Mouse (Mus musculus) cerebellum, adult 11-12 months (tissue): ENCODE data around the gene Sae1.
"Not testable (repeated sequence)": the region's sequence is repeated elsewhere in the genome, so short reads cannot be mapped to it uniquely, and the experiment has no call there.

ENCODE experiments used
- DNase-seq: peaks from one replicate; pipeline ENCODE4 v3.0.0; 2022

Gene Sae1

DNA sequence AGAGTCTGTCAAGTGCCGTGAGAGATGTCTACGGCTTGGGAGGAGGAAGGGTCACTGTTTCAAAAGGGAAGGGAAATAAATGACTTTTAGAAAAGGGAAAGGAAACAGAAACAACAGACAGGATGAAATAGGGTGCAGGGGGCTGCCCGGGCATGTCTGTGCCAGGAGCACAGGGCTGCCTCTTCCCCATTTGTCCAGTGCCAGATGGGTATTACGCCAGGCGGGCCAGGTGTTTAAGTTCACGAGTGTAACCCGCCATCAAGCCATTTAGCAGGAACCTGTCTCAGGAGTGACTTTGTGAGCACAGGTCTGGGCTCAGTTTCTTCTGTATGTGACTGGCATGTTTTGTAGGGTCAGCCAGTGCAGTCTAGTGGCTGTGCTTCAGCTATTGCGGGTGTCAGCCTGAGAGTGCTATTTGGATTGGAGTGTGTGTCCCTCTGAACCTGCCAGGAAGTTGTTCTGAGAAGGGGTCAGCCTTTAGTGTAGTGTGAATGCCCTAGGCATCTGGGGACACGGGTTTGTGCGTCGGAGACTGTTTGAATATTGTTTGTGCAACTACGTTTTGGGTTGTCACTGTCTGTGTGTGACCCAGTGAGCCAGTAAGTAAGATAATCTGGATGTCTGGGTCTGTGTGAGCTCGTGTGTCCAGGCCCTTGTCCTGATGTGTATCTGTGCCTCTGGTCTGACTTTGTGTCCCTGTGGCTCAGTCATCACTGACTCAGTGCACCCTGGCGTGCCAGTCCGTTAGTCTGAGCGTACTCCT lies 78.9 kb downstream of the Sae1 start:
- peak; percentile 62 for DNase-seq

DNA sequence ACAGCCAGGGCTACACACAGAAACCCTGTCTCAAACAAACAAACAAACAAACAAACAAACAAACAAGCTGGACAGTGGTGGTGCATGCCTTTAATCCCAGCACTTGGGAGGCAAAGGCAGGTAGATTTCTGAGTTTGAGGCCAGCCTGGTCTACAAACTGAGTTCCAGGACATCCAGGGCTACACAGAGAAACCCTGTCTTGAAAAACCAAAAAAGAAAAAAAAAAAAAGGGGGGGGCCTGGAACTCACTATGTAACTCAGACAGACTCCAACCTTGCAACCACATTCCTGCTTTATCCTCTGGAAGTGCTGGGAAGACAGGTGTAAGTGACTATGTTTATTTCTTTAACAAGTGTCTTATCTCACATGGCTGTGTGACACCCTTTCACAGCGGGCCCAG lies 79.5 kb downstream of the Sae1 start, which contains the start of gene Bbc3:
Bbc3 (plus strand) TSS at position 301 of the 400 bp plus-strand sequence.
- DNase-seq, result not testable (repeated sequence)

DNA sequence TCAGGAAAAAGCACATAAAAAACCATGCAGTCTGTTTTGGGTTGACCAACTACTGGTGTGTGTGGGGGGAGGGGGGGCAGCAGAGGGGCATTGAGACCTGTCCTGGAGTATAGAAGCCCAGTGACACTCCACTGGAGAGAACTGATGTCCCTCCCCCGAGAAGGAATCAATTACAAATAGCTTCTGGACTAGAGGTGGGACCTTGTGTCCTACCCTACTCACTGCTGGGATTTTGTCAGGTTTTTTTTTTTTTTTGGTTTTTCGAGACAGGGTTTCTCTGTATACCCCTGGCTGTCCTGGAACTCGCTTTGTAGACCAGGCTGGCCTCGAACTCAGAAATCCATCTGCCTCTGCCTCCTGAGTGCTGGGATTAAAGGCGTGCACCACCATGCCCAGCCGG lies 80.5 kb downstream of the Sae1 start:
- not testable (repeated sequence) for DNase-seq

DNA sequence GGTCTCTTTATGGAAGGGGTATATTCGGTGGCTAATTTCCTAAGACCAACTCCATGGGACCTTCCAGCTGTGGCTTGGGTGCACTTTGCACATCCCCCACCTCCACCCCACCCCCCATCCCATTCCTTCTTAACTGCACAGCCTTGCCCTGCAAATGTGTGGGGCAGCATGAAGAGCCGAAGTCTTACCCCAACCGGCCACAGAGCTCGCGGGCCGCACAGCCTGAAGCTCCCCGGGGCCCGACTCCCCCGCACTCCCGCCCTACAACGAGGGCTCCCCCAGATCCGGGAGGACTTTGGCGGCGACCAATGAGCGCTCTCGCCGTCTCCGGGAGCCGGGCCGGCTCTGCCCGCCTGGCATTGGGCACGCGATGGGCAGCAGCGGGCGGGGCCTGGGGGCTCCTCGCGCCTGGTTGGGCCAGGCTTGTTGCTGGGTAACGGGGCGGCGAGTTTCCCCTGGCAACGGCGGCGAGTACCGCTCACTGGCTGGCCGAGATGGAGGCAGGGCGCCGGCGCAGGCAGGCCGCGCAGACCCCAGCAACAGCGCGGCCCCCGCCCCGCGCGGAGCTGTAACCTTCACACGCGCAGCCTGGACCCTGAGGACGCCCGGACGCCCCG lies 88.1 kb downstream of the Sae1 start:
- DNase-seq, result peak; percentile 96

DNA sequence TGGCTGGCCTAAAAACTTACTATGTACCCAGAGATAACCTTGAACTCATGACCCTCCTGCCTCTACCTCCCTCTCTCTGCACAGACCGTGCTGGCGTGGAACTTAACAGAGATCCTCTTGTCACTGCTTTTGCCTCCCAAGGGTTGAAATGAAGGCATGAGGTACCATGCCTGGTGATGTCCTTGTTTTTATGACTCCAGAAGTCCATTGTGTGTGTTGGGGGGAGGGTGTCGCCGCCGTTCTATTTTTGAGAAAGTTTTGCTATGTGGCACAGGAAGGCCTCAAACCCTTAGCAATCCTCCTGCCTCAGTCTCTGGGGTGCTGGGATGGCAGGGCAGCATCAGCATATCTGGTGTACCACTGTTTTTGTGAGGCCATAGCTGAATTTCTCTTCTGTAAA lies 88.7 kb downstream of the Sae1 start:
- peak; percentile 51 for DNase-seq

DNA sequence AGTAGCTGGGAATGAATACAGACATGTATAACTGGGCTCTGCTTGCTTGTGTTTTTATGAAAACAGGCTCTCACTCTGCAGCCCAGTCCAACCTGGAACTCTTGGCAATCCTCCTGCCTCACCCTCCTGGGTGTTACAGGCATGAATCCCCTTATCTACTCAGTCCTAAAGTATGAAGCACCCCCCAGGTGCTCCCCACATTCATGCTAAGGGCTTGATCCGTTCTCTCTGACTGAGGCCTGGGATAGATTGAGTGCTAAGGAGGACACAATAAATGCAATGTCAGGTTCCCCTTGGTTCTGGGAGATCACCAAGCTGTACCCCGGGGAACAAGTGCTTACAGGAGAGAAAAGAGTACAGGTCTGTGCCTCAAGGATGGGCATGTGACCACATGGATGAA lies 90.0 kb downstream of the Sae1 start:
- peak; percentile 59 for DNase-seq

DNA sequence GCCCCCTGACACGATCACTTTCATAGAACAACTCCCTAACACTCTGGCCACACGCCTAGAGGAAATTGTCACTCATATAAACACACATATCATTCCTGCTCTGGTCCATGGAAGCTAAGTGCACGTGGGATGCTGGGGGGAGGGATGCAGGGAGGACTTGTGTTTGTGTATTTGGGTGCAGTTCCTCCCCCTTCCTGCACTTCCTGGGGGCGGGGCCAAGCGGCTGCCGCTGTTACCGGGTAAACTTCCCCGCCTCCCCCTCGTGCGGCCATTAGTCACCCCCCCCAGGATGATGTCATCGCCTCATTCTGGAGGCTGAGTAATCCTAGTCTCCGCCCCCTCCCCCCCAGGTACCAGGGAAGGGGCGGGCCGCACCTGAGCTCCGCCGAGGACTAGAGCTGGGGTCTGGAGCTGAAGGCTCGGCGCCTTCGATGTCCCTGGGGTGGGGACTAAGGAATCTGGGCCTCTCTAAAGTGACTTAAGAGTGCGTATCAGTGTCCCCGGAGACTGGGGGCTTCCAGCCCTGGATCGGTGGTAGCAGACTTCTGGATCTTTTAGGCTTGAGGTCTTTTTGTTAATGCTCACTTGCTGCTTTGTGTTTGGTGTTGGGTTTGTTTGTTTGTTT lies 90.7 kb downstream of the Sae1 start:
- peak; percentile 91 for DNase-seq

DNA sequence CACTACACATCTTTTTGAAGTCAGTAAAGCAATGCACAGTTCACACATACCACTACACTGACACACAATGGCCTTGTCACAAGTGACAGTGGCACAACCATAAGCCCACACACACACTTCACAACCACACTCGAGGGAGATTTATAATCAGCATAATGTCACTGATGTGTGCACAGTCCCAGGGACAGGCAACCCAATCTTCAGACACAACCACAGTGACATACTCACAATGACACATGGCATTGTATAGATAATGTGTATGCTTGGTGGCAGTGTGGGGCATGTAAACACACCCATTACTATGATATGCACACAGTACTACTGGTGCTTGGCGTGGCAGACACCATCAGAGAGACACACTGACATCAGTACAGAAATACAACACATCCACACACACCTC lies 91.5 kb downstream of the Sae1 start:
- DNase-seq, result peak; percentile 49

DNA sequence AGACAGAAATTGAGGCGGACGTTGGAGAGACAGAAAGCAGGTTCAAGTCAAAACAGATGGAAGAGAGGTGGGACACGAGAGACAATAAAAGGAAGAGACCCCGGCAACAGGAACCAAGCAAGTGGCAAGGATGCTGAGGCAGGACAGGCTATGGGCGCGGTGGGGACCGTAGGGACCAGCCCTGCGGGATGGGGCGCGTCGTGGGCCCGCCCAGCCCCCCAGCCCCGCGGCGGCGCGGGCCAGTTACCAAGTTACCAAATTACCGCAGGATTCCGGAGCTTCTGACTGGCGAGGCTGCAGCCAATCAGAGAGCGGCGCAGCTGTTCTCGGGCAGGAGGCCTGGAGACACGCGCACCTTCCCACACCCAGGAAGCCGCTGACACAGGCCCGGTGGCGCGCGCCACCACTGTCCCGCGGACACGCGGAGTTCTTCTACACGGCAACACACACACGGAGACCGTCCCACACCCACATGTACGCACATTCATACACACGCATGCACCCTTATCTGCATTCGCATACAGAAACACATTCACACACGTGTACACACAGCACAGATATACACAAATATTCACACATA lies 92.2 kb downstream of the Sae1 start:
- DNase-seq, result peak; percentile 88

DNA sequence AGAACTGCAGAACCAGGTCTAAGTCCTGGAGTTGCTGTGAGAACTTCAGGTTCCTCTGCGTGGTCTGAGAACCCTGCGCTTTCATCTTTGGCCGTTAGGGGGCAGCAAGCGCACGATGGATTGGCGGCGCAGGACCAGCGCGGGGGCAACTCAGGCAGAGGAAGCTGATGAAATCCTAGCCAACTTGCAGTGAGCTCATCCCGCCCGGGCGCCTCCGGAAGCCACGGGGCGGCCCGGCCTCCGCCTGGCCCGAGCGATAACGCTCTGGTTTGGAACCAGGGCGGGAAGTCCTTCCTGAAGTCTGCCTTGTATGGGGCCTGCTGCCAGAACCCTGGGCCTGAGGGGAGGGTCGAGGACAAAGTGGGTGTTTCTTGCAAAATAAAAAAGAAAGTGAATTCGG lies 92.8 kb downstream of the Sae1 start:
- peak; percentile 93 for DNase-seq

DNA sequence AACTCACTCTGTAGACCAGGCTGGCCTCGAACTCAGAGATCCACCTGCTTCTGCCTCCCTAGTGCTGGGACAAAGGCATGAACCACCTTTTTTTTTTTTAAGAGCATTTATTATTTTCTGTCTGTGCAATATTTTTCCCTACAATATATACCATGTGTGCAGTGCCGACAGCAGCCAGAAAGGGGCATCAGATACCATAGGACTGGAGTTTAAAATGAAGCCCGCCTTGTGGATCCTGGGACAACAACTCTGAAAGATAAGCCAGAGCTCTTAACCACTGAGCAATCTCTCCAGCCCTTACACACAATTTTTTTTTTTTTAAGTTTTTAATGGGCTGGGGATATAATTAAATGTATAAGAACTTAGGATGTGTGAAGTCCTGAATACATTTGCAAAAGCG lies 93.3 kb downstream of the Sae1 start:
- DNase-seq, result peak; percentile 54

DNA sequence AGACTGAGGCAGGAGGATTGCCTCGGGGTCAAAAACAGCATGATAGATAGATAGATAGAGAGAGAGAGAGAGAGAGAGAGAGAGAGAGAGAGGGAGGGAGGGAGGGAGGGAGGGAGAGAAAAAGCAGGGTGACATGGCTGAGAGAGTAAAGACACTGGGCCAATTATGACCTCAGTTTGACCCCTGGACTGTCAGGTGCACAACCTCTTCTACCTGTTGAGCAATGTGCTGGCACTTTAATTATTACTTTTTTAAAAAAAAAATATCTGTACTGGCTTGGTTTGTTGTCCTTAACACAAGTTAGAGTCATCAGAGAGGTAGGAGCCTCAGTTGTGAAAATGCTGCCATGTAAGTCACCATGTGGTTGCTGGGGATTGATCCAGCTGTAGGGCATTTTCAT lies 99.8 kb downstream of the Sae1 start:
- peak; percentile 19 for DNase-seq

DNA sequence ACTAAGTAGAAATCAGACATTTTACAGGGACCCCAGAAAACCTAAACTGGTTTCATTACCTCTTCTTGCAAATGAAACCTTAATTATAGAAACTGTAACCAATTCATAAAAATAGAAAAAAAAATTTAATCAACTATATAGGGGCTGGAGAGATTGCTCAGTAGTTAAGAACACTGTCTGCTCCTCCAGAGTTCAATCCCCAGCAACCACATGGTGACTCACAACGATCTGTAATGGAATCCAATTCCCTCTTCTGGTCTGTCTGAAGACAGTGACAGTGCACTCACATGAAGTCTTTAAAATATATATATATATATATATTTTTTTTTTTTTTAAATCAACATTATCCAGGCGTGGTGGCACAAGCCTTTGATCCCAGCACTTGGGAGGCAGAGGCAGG lies 100.6 kb downstream of the Sae1 start:
- peak; percentile 28 for DNase-seq

DNA sequence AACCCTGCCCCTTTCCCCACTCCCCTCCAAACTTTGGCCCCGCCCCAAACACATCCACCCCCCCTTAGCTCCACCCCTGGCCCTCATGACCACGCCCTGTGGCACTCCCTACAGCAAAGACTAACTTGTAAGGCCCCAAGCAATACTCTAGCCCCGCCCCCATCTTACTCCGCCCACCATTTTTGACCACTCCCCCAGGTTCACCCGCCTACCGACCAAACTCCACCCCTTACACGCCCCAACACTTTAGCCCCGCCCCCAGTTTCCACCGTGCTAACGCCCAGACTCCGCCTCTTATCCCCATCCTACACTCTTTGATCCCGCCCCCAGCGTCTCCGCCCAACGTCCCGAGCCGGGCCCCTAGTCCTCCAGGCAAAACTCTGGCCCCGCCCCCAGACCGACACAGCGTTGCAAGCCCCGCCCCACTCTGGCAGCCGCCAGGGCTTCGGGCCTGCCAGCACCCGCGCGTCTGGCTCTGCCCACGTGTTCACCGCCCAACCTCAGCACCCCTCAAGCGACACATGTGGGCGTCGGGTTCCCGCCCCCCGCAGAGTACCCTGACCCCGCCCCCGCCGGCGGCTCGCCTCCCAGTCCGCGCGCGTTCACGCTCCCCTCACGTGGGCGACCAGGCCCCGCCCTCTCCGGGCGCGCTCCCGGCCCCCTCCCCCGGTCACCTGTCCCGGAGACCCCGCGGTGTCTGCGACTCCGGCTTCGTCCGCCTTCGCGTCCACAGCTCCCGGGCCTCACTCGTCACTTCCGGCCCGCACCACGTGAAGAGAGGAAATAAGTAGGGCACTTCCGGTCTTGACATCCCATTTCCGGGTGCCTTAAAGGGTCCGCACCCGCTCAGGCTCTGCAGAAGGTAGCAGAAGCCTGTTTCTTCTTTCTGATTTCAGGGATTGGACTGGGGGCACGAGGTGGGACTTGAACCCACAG lies 101.3 kb downstream of the Sae1 start, which contains the start of gene Ccdc9:
Ccdc9 (minus strand) TSS at position 770 of the 936 bp plus-strand sequence.
- DNase-seq, result peak; percentile 98

DNA sequence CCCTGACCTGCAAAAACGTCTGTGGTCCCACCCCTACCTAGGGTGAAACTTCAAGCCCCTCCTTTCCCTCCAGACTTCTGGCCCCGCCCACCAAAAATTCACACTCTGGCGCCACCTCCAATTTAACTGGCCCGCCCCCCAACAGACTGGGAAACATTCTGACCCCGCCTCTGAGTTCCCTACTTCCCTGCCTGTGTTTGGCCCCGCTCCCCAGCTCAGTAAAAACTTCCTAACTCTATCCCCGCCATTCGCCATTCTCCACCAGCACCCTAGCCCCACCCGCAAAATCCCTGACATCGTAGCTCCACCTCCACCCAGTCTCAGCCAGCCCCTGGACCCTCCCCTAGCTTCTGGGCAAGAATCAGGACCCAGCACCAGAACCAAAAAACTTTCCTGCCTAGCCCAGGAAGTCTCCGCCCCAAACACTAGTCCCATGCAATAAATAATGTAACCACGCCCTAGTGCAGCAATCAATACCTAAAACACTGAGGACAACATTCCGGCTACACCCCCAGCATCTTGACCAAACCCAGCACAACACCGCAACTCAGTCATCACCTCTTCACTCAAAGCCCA lies 102.1 kb downstream of the Sae1 start:
- DNase-seq, result peak; percentile 82

DNA sequence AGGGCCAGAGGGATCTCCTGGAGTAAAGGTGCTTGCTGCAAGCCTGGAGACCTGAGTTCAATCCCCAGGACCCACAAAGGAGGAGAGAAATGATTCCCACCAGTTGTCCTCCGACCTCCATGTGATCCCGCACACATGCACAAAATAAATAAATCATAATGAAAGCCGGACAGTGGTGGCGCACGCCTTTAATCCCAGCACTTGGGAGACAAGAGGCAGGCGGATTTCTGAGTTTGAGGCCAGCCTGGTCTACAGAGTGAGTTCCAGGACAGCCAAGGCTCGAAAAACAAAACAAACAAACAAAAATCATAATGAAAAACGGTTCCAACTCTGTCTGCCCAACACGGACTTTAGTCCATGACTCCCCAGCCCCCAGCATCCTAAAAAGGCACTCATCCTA lies 102.7 kb downstream of the Sae1 start:
- DNase-seq, result peak; percentile 34

DNA sequence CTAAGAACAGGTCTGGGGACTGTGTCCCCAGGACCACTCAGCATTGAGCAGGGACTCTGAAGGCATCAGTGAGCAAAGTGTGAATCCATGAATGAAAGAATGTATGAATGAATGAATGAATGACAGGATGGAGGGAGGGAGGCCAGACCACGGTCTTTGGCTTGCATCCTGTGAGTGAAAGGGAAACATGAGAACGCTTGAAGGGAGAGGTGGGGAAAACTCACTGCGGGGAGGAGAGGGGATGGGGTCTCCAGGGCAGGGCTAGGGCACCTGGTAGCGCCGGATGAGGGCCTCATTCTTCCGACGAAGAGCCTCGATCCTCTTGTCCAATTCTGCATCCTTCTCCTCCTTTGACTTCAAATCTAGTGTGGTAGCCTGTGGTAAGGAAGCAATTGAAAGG lies 103.6 kb downstream of the Sae1 start:
- peak; percentile 34 for DNase-seq

DNA sequence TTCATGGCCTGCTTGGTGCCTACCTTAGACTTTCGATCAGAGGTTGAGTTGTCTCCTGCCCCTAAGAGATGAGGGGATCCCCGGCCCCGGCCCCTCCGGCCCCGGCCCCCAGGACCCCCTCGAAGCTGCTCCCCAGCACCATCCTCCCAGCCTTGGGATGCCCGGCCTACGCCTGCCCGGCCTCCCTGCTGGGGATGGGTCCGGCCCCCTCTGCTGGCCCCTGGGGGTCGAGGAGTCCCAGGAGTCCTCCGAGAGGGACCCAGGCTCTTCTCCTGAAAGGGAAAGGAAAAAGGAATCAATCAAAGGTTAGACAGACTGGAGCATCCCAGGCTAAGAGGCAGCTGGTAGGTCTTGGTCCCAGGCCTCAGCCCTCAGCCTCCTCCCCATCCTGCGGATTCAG lies 105.3 kb downstream of the Sae1 start:
- peak; percentile 35 for DNase-seq

DNA sequence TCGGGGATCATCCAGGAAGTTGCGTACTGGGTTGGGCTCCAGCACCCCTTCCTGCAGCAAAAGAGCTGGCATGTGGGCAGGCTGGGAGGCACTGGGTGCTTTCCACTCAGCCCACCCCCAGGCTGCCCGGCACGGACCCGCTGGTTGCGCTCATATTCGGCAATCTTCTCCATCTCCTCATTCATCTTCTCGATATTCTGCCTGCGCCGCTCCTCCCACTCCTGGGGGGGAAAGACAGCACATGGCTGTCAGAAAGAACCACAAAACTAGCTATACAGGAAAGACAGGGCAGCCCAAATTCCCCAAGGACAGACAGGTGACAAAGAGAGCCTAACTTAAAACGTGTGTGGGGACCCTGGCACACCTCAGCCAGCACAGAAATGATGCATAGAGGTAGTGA lies 106.9 kb downstream of the Sae1 start:
- no peak for DNase-seq

DNA sequence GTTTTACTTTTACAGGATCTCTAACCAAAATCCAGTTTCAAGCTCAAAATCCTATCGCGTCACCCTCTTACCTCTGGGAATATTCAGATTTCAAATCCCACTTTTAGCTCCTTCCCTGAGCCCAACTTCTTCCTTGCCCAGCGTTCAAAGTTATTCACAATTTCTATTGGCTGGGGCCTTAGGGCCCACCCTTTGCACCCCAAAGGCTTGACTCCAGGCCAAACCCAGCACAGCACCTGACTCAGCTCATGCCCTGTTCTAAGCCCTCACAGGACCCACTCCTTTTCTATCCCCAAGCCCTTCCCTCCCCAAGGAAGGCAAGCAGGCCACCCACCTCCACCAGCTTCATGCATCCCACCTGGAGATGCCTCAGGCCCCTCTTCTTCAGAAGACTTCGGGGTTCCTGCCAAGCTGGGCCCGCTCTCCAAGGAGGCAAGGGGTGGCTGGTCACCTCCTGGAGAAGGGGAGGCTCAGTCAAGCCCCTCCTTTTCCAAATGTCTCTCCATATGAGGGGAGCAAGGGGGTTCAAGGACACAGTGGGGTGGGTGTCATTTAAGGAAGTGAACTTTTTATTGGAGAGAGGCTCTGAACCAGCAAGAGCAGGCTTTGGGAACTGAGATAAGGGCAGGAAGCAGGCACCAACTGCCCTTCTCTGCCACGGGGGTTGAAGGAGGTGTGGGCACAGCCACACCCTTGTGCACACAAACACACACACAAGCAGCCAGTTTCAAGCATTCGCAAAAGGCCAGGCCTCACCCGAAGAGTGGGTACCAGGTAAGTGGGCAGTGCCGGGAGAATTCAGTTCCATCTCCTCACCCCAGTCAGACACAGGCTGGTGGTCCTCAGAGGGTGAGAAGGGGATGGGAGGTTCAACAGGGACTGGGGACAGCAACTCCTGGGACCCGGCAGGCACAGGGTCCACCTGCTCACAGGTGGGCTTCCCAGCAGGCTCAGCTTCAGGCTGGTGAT lies 112.4 kb downstream of the Sae1 start:
- peak; percentile 61 for DNase-seq

DNA sequence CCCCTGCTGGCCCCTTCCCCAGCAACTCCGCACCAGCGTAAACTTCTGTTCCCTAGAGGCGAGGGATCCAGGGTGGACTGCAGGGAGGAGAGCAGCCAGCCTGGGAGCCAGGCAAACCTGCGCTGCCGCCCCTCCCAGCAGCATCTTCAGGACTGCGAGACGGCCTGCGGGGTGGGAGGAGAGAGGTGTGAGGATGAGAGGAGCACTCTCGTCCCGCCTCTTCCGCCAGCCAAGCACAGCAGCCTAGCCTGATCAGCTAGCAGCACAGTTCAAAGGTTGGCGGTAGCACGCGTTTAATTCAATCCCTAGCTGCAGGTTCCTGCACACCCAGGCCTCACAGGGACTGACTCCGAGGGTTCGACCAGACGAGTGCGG lies 113.9 kb downstream of the Sae1 start:
- peak; percentile 85 for DNase-seq
